Mouse (Mus musculus) heart, adult 2 months (tissue): ENCODE data around the gene Polr2i. TPM values are rescaled to one million over a fixed set of nuclear protein-coding genes. Genes with fewer than 3 reads are reported as not detected.
A peak's percentile ranks its signal among the peaks of the same experiment; 100 is the strongest.

Experiments used
- DNase-seq, 2 experiments: peaks; one replicate each; pipeline ENCODE4 v3.0.0; 2021
- H3K27ac ChIP-seq: fragments of 200-600 bp; 2 replicates; pipeline ENCODE4 v1.8.1; 2022
- H3K27me3 ChIP-seq: fragments of 200-500 bp; 2 replicates; pipeline ENCODE4 v1.6.1; 2012; ENCODE audit warnings: mild to moderate bottlenecking, low read length, inconsistent platforms, mixed read lengths; ENCODE audit not compliant: control insufficient read depth, insufficient read depth
- H3K36me3 ChIP-seq: fragments of 200-500 bp; 2 replicates; pipeline ENCODE4 v1.6.1; 2012; ENCODE audit warnings: low read length, inconsistent platforms; ENCODE audit not compliant: control insufficient read depth, insufficient read depth
- H3K4me1 ChIP-seq: fragments of 200-500 bp; 2 replicates; pipeline ENCODE4 v1.6.1; 2011; ENCODE audit warnings: low read length; ENCODE audit not compliant: control insufficient read depth, insufficient read depth
- H3K4me3 ChIP-seq: fragments of 200-600 bp; 2 replicates; pipeline ENCODE4 v1.8.1; 2022
- H3K79me2 ChIP-seq: fragments of 200-500 bp; replicated peaks from 2 replicates; pipeline ENCODE4 v1.6.1; 2012; ENCODE audit warnings: mild to moderate bottlenecking, inconsistent platforms, low read length, moderate library complexity, mixed read lengths; ENCODE audit not compliant: control insufficient read depth, insufficient read depth
- H3K9ac ChIP-seq: fragments of 200-500 bp; 2 replicates; pipeline ENCODE4 v1.6.1; 2012; ENCODE audit warnings: low read depth, mild to moderate bottlenecking, control low read depth, inconsistent platforms, low read length, mixed read lengths
- CTCF ChIP-seq: fragments of 200-600 bp; IDR thresholded peaks from 2 replicates; pipeline ENCODE4 v1.8.1; 2022; ENCODE audit warnings: antibody characterized with exemption, mild to moderate bottlenecking, moderate library complexity
- EP300 ChIP-seq: fragments of 200-500 bp; IDR thresholded peaks from 2 replicates; pipeline ENCODE4 v1.6.1; 2011; ENCODE audit warnings: low read depth, low read length, control low read depth; ENCODE audit not compliant: insufficient read depth
- POLR2A ChIP-seq: fragments of 200-500 bp; IDR thresholded peaks from 2 replicates; pipeline ENCODE4 v1.6.1; 2011; ENCODE audit warnings: mild to moderate bottlenecking, low read depth, low read length, control low read depth; ENCODE audit not compliant: insufficient read depth
- WGBS: fragments of 180-500 bp; shearing (Covaris S2); methylation state at CpG from one replicate; pipeline ENCODE4 v1.1.7; 2018; 5-methylcytosine and 5-hydroxymethylcytosine counted together
- intact Hi-C: fragments of 180-260 bp; cut with DNase I; formaldehyde crosslinking; loops from one replicate; pipeline ENCODE4 v1.15.1; 2025
- polyA plus RNA-seq: library from polyadenylated mRNA; depleted of rRNA; stranded (reverse); fragments of >200 nt; gene quantifications from 2 replicates; pipeline ENCODE4 v1.2.3, GENCODE M21; 2012
- total RNA-seq, 2 experiments: library from RNA; stranded (reverse); gene quantifications; 2 replicates each; pipeline ENCODE4 v1.2.3; 2021

The Polr2i gene
- total and polyA plus RNA-seq, 3 experiments: 52.6 to 95.1 (median 58.6) TPM

GRCm38 (mm10) chr7:30215875-30216274 is 15.9 kb upstream of the Polr2i start:
- no peak for TF ChIP-seq CTCF
- no peak for TF ChIP-seq POLR2A
- no peak for TF ChIP-seq EP300
- Histone ChIP-seq H3K4me1 (peaks cover 6% of the 10 kb centered on the region), H3K9ac (no peak overlapping the region), H3K4me3 (no peak overlapping the region), H3K27ac (no peak overlapping the region; the same call in 1 of the 2 replicates), H3K36me3 (no peaks in the 10 kb centered on the region), H3K79me2 (no peaks in the 10 kb centered on the region), H3K27me3 (no peaks in the 10 kb centered on the region)
- 68% methylated on average over 3 of the region's 3 CpGs for WGBS
- DNase-seq: no peak
- intact Hi-C loops: loop anchor here (5.0 kb wide), 3 partner anchors 34 to 399 kb away; partner anchors contain the start of genes Cox7a1, Zfp382 and Zfp790

DNA sequence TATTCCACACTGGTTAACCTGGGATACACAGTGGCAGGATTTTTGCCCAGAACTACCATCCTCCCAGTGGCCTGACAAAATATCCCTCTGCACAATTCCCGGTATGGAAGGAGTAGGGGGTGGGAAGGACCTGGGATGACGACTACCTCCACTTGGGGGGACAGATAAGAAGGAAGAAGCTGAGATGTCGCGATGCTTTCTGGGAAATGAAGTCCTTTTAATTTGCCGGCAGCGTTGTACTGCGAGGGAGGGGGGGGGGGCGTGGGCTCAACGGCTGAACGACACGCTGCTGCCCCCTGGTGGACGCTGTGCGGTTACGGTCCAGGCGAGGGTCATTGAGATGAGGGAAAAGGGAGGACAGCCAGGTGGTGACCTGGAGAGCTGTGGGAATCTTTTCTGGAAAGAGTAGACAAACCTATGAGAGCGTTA is 15.0 kb upstream of the Polr2i start:
- Histone ChIP-seq H3K79me2 (no peaks in the 10 kb centered on the region), H3K9ac (no peak overlapping the region), H3K36me3 (no peaks in the 10 kb centered on the region), H3K27ac (peak overlapping the region; percentile 1; the same call in 1 of the 2 replicates), H3K4me1 (peaks cover 6% of the 10 kb centered on the region), H3K27me3 (no peaks in the 10 kb centered on the region), H3K4me3 (no peak overlapping the region; the same call in 1 of the 2 replicates)
- WGBS: 1% methylated on average over 16 of the region's 16 CpGs
- peak; percentile 73 to 81 for DNase-seq
- intact Hi-C loops: loop anchor here (5.0 kb wide), 3 partner anchors 34 to 399 kb away; partner anchors contain the start of genes Cox7a1, Zfp382 and Zfp790
- TF ChIP-seq EP300: no peak
- peak; percentile 91 for TF ChIP-seq CTCF
- TF ChIP-seq POLR2A: no peak

DNA sequence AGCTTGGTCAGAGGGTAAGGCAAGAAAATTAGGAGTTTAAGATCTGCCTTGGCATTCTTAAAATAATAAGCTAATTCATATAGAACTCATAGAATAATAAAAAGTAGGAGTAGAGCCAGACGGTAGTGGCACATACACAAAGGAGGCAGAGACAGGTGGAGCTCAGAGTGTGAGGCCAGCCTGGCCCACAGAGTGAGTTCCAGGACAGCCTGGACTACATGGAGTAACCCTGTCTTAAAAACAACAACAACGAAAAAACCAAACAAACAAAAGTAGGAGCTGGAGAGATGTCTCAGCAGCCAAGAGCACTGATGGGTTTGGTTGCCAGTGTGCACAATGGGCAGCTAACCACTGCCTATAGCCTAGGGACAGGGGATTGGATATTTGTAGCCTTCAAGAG is 14.5 kb upstream of the Polr2i start:
- intact Hi-C loops: loop anchor here (5.0 kb wide), 3 partner anchors 35 to 400 kb away; partner anchors contain the start of genes Cox7a1, Zfp382 and Zfp790
- H3K36me3 ChIP-seq: no peaks in the 10 kb centered on the region
- TF ChIP-seq EP300 (no peak), POLR2A (no peak), CTCF (no peak)
- no peak overlapping the region for H3K27ac ChIP-seq
- peaks cover 6% of the 10 kb centered on the region for H3K4me1 ChIP-seq
- 63% methylated on average over 2 of the region's 2 CpGs for WGBS
- no peak for DNase-seq
- H3K9ac ChIP-seq: no peak overlapping the region
- no peaks in the 10 kb centered on the region for H3K79me2 ChIP-seq
- H3K4me3 ChIP-seq: no peak overlapping the region
- no peaks in the 10 kb centered on the region for H3K27me3 ChIP-seq

DNA sequence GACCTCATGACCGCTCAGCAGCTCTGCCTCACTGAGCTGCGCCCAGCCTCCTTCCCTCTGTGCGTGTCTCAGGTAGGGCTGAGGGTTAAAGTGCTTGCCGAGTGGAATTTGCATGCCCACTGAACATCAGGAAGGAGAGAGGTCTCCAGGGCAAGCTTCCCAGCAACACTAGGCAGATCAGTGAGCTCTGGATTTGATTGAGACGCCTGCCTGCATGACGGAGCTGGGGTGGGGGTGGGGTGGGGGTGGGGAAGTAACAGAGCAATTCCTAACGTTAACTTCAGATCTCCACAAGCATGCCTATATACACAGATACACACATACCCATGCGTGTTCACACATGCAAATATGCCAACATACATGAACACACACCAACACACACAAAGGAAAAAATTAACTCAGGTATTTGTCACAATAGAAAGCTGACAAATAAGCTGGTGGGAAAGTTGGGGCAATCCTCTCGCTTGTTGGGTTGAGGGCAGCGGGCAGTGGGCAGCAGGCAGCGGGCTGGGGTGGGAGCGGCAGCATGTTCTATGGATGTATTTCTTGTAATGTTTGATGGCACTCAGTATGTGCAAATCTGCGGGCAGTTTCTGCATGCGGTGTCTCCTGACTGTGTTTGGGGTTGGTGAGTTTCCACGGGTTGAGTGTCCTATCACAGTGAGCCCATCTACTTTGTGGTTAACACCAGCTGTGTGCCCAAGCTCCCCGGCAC is 12.3 kb upstream of the Polr2i start:
- H3K27ac ChIP-seq: peak overlapping the region; percentile 69
- H3K4me1 ChIP-seq: peaks cover 6% of the 10 kb centered on the region
- TF ChIP-seq EP300 (no peak), CTCF (no peak), POLR2A (no peak)
- H3K27me3 ChIP-seq: no peaks in the 10 kb centered on the region
- H3K36me3 ChIP-seq: no peaks in the 10 kb centered on the region
- DNase-seq: peak; percentile 56 to 68
- intact Hi-C loops: loop anchor here (5.0 kb wide), 3 partner anchors 37 to 402 kb away; partner anchors contain the start of genes Cox7a1, Zfp382 and Zfp790
- H3K79me2 ChIP-seq: no peaks in the 10 kb centered on the region
- WGBS: 4% methylated on average over 16 of the region's 16 CpGs
- H3K9ac ChIP-seq: peak overlapping the region; percentile 68
- H3K4me3 ChIP-seq: peak overlapping the region; percentile 54

GRCm38 (mm10) chr7:30220008-30220356 is 11.8 kb upstream of the Polr2i start:
- TF ChIP-seq CTCF: no peak
- TF ChIP-seq EP300: no peak
- no peak for TF ChIP-seq POLR2A
- H3K9ac ChIP-seq: peak overlapping the region; percentile 68
- 20% methylated on average over 11 of the region's 11 CpGs for WGBS
- H3K4me1 ChIP-seq: peaks cover 6% of the 10 kb centered on the region
- no peaks in the 10 kb centered on the region for H3K79me2 ChIP-seq
- intact Hi-C loops: no loop called here
- no peaks in the 10 kb centered on the region for H3K36me3 ChIP-seq
- no peaks in the 10 kb centered on the region for H3K27me3 ChIP-seq
- peak in 1 of 2 experiments; percentile 12 for DNase-seq
- H3K4me3 ChIP-seq: peak overlapping the region; percentile 54
- H3K27ac ChIP-seq: peak overlapping the region; percentile 69; the same call in 1 of the 2 replicates

DNA sequence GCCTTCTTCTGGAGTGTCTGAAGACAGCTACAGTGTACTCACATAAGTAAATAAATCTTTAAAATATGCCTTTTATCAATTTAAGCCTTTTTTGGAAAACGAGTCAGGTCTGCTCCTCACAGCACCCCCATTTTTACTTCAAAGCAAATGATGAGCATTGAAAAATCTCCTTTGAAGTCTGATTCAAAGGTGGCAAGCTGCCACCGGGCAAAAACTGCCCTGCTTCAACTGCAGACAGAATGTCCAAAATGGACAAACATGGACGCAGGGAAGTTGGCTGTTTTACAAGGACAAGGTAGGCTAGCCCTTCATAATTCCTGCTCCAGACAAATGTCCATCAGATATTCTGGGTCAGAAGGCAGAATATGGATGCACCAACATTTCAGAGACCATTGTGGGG is 10.3 kb upstream of the Polr2i start:
- Histone ChIP-seq H3K9ac (no peak overlapping the region), H3K4me1 (peaks cover 6% of the 10 kb centered on the region), H3K4me3 (no peak overlapping the region), H3K36me3 (no peaks in the 10 kb centered on the region), H3K27ac (no peak overlapping the region), H3K79me2 (no peaks in the 10 kb centered on the region), H3K27me3 (no peaks in the 10 kb centered on the region)
- no peak for DNase-seq
- intact Hi-C loops: no loop called here
- TF ChIP-seq POLR2A (no peak), CTCF (no peak), EP300 (no peak)
- WGBS: 74% methylated on average over 3 of the region's 3 CpGs
